Mouse (Mus musculus) lung, embryonic 16.5 days (tissue): ENCODE results near the gene Ccdc61. TPM values are rescaled to one million over a fixed set of nuclear protein-coding genes. Genes with fewer than 3 reads are reported as not detected.

Experiments used
- ATAC-seq: fragments of 200-750 bp; cut with Nextera tagmentation; 2 replicates; pipeline ENCODE4 v1.8.0; 2017; ENCODE audit warnings: low read depth, mild to moderate bottlenecking, moderate library complexity
- H3K27ac ChIP-seq: fragments of 300-500 bp; sonication (generic); 2 replicates; pipeline ENCODE4 v1.5.1; 2014; ENCODE audit warnings: mild to moderate bottlenecking, control low read depth, low read length
- H3K27me3 ChIP-seq: fragments of 300-500 bp; sonication (generic); 2 replicates; pipeline ENCODE4 v1.6.1; 2014; ENCODE audit warnings: low read depth, low read length, mixed read lengths; ENCODE audit not compliant: control insufficient read depth, insufficient read depth
- H3K36me3 ChIP-seq: fragments of 300-500 bp; sonication (generic); 2 replicates; pipeline ENCODE4 v1.6.1; 2014; ENCODE audit warnings: low read length; ENCODE audit not compliant: control insufficient read depth, insufficient read depth
- H3K4me1 ChIP-seq: fragments of 300-500 bp; sonication (generic); replicated peaks from 2 replicates; pipeline ENCODE4 v1.6.1; 2014; ENCODE audit warnings: low read length, mixed read lengths; ENCODE audit not compliant: control insufficient read depth, insufficient read depth
- H3K4me2 ChIP-seq: fragments of 300-500 bp; sonication (generic); 2 replicates; pipeline ENCODE4 v1.6.1; 2014; ENCODE audit warnings: low read depth, low read length, control low read depth
- H3K4me3 ChIP-seq: fragments of 300-500 bp; sonication (generic); 2 replicates; pipeline ENCODE4 v1.5.1; 2014; ENCODE audit warnings: mild to moderate bottlenecking, low read length, control low read depth
- H3K9ac ChIP-seq: fragments of 300-500 bp; sonication (generic); 2 replicates; pipeline ENCODE4 v1.6.1; 2014; ENCODE audit warnings: low read length, control low read depth
- H3K9me3 ChIP-seq: fragments of 300-500 bp; sonication (generic); 2 replicates; pipeline ENCODE4 v1.6.1; 2016; ENCODE audit warnings: low read length; ENCODE audit not compliant: control insufficient read depth
- WGBS: fragments of 180-500 bp; shearing (Covaris S2); extraction: QIAGEN DNeasy Blood & Tissue Kit; methylation state at CpG from one replicate; pipeline ENCODE4 v1.1.7; 2014; 5-methylcytosine and 5-hydroxymethylcytosine counted together
- polyA plus RNA-seq: library from polyadenylated mRNA; unstranded; fragments of >200 nt; fragmentation: Nextera tagmentation; extraction: Ambion mirVana; gene quantifications from 2 replicates; pipeline ENCODE4 v1.2.1, GENCODE M21; 2015

The Ccdc61 gene
- polyA plus RNA-seq, 1 experiment from 2014 or later = 30.8 TPM

GRCm38 (mm10) chr7:18922807-18923206, 12.6 kb upstream of the Ccdc61 start:
- no peak overlapping the region for H3K9ac ChIP-seq
- H3K4me2 ChIP-seq = no peak overlapping the region
- ATAC-seq = no peak
- H3K4me3 ChIP-seq = no peak overlapping the region
- H3K27ac ChIP-seq = no peak overlapping the region
- 39% methylated on average over 5 of the region's 5 CpGs for WGBS
- no peaks in the 10 kb centered on the region for H3K9me3 ChIP-seq
- peaks cover 28% of the 10 kb centered on the region for H3K27me3 ChIP-seq
- no peaks in the 10 kb centered on the region for H3K36me3 ChIP-seq
- peaks cover 6% of the 10 kb centered on the region for H3K4me1 ChIP-seq

- Histone ChIP-seq H3K4me1 (peaks cover 5% of the 10 kb centered on the region), H3K4me2 (peak overlapping the region; percentile 1; the same call in 1 of the 2 replicates), H3K9me3 (no peaks in the 10 kb centered on the region), H3K27me3 (peaks cover 11% of the 10 kb centered on the region), H3K36me3 (no peaks in the 10 kb centered on the region), H3K27ac (no peak overlapping the region), H3K4me3 (no peak overlapping the region), H3K9ac (no peak overlapping the region)
- under 1% methylated on average over 12 of the region's 12 CpGs for WGBS
- ATAC-seq = peak; percentile 74
Observed at GRCm38 (mm10) chr7:18921069-18921468, 10.9 kb upstream of the Ccdc61 start.

DNA sequence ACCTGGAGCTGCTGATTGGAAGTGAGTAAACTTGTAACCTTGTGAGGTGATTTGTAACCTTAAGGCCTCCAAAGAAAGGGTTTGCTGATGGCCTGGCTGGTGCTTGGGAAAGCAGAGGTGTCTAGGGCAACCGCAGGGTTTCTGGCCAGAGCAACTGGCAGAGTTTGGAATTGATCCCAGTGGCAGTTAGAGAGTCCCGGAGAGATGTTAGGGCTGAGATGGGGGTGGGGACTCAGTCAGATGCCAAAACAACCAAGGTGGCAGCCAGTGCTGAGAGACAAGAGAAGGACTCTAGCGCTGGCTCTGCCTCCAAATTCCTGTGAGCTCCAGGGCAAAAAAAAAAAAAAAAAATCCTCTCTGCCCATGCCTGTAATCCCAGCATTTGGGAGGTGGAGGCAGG, 7.7 kb upstream of the Ccdc61 start:
- no peak overlapping the region for H3K9ac ChIP-seq
- H3K4me2 ChIP-seq = no peak overlapping the region
- ATAC-seq = no peak
- H3K4me1 ChIP-seq = no peaks in the 10 kb centered on the region
- H3K27ac ChIP-seq = no peak overlapping the region
- 56% methylated on average over 3 of the region's 3 CpGs for WGBS
- no peak overlapping the region for H3K4me3 ChIP-seq
- no peaks in the 10 kb centered on the region for H3K9me3 ChIP-seq
- H3K27me3 ChIP-seq = no peaks in the 10 kb centered on the region
- no peaks in the 10 kb centered on the region for H3K36me3 ChIP-seq

- ATAC-seq = no peak
- H3K27ac ChIP-seq = no peak overlapping the region
- H3K4me2 ChIP-seq = no peak overlapping the region
- H3K4me1 ChIP-seq = no peaks in the 10 kb centered on the region; the same call in 1 of the 2 replicates
- no peak overlapping the region for H3K4me3 ChIP-seq
- H3K27me3 ChIP-seq = no peaks in the 10 kb centered on the region
- 70% methylated on average over 4 of the region's 4 CpGs for WGBS
- H3K36me3 ChIP-seq = no peaks in the 10 kb centered on the region
- no peak overlapping the region for H3K9ac ChIP-seq
- no peaks in the 10 kb centered on the region for H3K9me3 ChIP-seq
Observed at GRCm38 (mm10) chr7:18916254-18916653, 6.0 kb upstream of the Ccdc61 start.

GRCm38 (mm10) chr7:18909797-18910196, 418 bp downstream of the Ccdc61 start:
- peaks cover 16% of the 10 kb centered on the region for H3K4me1 ChIP-seq
- H3K9me3 ChIP-seq = no peaks in the 10 kb centered on the region
- peak overlapping the region; percentile 10; the same call in 1 of the 2 replicates for H3K27ac ChIP-seq
- H3K4me3 ChIP-seq = peak overlapping the region; percentile 74
- 3% methylated on average over 17 of the region's 17 CpGs for WGBS
- peak; percentile 8 for ATAC-seq
- peak overlapping the region; percentile 58 for H3K4me2 ChIP-seq
- no peaks in the 10 kb centered on the region for H3K36me3 ChIP-seq
- no peaks in the 10 kb centered on the region for H3K27me3 ChIP-seq
- H3K9ac ChIP-seq = peak overlapping the region; percentile 74

- ATAC-seq = no peak
- no peaks in the 10 kb centered on the region for H3K27me3 ChIP-seq
- WGBS = 73% methylated on average over 3 of the region's 3 CpGs
- H3K4me2 ChIP-seq = no peak overlapping the region
- no peak overlapping the region for H3K9ac ChIP-seq
- no peak overlapping the region for H3K27ac ChIP-seq
- no peak overlapping the region for H3K4me3 ChIP-seq
- H3K9me3 ChIP-seq = no peaks in the 10 kb centered on the region
- H3K4me1 ChIP-seq = peaks cover 17% of the 10 kb centered on the region
- H3K36me3 ChIP-seq = no peaks in the 10 kb centered on the region; the same call in 1 of the 2 replicates
Observed at GRCm38 (mm10) chr7:18904971-18905370, 5.2 kb downstream of the Ccdc61 start.

GRCm38 (mm10) chr7:18902486-18902885, 7.7 kb downstream of the Ccdc61 start:
- Histone ChIP-seq H3K36me3 (no peaks in the 10 kb centered on the region; the same call in 1 of the 2 replicates), H3K9me3 (no peaks in the 10 kb centered on the region), H3K4me2 (no peak overlapping the region), H3K27me3 (no peaks in the 10 kb centered on the region), H3K27ac (no peak overlapping the region), H3K4me1 (0 out of 2 replicates have a peak, but pooled peaks cover 5% of the 10 kb centered on the region), H3K4me3 (no peak overlapping the region), H3K9ac (no peak overlapping the region)
- 71% methylated on average over 3 of the region's 3 CpGs for WGBS
- ATAC-seq = no peak

- Histone ChIP-seq H3K9ac (no peak overlapping the region), H3K36me3 (no peaks in the 10 kb centered on the region; the same call in 1 of the 2 replicates), H3K4me3 (no peak overlapping the region), H3K4me2 (no peak overlapping the region), H3K4me1 (0 out of 2 replicates have a peak, but pooled peaks cover 5% of the 10 kb centered on the region), H3K27me3 (no peaks in the 10 kb centered on the region), H3K27ac (0 out of 2 replicates have a peak overlapping the region, but pooled peaks have one; percentile 22), H3K9me3 (no peaks in the 10 kb centered on the region)
- WGBS = 60% methylated on average over 2 of the region's 2 CpGs
- ATAC-seq = peak; percentile 50
Observed at GRCm38 (mm10) chr7:18900513-18900912, 9.7 kb downstream of the Ccdc61 start.

- Histone ChIP-seq H3K4me1 (peaks cover 14% of the 10 kb centered on the region; the same call in 1 of the 2 replicates), H3K27ac (no peak overlapping the region), H3K9me3 (no peaks in the 10 kb centered on the region), H3K27me3 (peaks cover 6% of the 10 kb centered on the region), H3K36me3 (no peaks in the 10 kb centered on the region), H3K4me3 (no peak overlapping the region), H3K4me2 (no peak overlapping the region), H3K9ac (no peak overlapping the region)
- ATAC-seq = no peak
- 42% methylated on average over 5 of the region's 5 CpGs for WGBS
Observed at GRCm38 (mm10) chr7:18896536-18896935, 13.7 kb downstream of the Ccdc61 start.
